Mouse (Mus musculus) hindbrain, embryonic 15.5 days (tissue): ENCODE results near the gene Prkcz. TPM values are rescaled to one million over a fixed set of nuclear protein-coding genes. Genes with fewer than 3 reads are reported as not detected.

Experiments
- ATAC-seq: fragments of 200-750 bp; cut with Nextera tagmentation; 2 replicates; pipeline ENCODE4 v1.8.0; 2017; ENCODE audit warnings: low read depth, moderate number of reproducible peaks, moderate TSS enrichment; ENCODE audit not compliant: low FRiP score
- H3K27ac ChIP-seq: fragments of 300-500 bp; sonication (generic); replicated peaks from 2 replicates; pipeline ENCODE4 v1.5.1; 2015; ENCODE audit warnings: mild to moderate bottlenecking, inconsistent platforms
- H3K27me3 ChIP-seq: fragments of 300-500 bp; sonication (generic); 2 replicates; pipeline ENCODE4 v1.6.1; 2015; ENCODE audit warnings: control low read depth, inconsistent platforms
- H3K36me3 ChIP-seq: fragments of 300-500 bp; sonication (generic); 2 replicates; pipeline ENCODE4 v1.6.1; 2015; ENCODE audit warnings: control low read depth, inconsistent platforms
- H3K4me1 ChIP-seq: fragments of 300-500 bp; sonication (generic); replicated peaks from 2 replicates; pipeline ENCODE4 v1.6.1; 2015; ENCODE audit warnings: control low read depth, inconsistent platforms
- H3K4me2 ChIP-seq: fragments of 300-500 bp; sonication (generic); 2 replicates; pipeline ENCODE4 v1.6.1; 2015; ENCODE audit warnings: moderate library complexity, mild to moderate bottlenecking, inconsistent platforms
- H3K4me3 ChIP-seq: fragments of 300-500 bp; sonication (generic); 2 replicates; pipeline ENCODE4 v1.5.1; 2015; ENCODE audit warnings: mild to moderate bottlenecking, inconsistent platforms
- H3K9ac ChIP-seq: fragments of 300-500 bp; sonication (generic); 2 replicates; pipeline ENCODE4 v1.6.1; 2015; ENCODE audit warnings: inconsistent platforms
- H3K9me3 ChIP-seq: fragments of 300-500 bp; sonication (generic); 2 replicates; pipeline ENCODE4 v1.6.1; 2016; ENCODE audit warnings: control low read depth, inconsistent platforms
- WGBS: fragments of 180-500 bp; shearing (Covaris S2); methylation state at CpG from one replicate; pipeline ENCODE4 v1.1.7; 2015; 5-methylcytosine and 5-hydroxymethylcytosine counted together
- polyA plus RNA-seq: library from polyadenylated mRNA; unstranded; fragments of >200 nt; fragmentation: Nextera tagmentation; extraction: Ambion mirVana; gene quantifications from 2 replicates; pipeline ENCODE4 v1.2.1, GENCODE M21; 2015

Prkcz gene
- polyA plus RNA-seq, 1 experiment from 2014 or later: 87.2 TPM

DNA sequence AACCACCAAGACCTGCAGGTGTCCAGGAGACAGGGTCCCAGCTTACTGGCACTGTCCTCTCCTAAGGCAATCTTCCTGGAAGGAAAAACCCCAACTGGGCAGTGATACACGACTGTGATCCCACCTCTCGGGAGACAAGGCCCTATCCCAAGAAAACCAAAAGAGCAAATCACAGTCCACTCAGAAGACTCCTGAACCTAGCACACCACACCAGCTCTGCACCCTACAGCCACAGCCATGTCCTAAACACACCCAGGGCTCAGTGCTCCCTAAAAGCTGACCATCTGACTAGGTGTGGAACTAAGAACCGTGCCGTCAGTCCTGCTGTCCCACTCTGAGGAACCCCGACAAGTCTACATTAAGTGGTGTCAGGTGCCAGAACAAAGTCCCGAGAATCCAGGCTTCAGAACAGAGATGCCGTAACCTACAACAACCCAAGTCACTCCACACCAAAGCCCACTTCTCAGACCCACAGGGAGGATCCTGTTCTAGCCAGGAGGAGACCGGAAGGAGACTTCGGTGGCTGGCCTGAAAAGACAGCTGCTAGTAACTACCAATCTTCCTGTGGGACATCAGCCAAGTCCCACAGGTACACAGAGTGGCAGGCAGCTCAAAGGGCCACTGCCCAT, 142.9 kb downstream of the Prkcz start:
- 72% methylated on average over 9 of the region's 9 CpGs for WGBS
- H3K36me3 ChIP-seq: no peaks in the 10 kb centered on the region
- peaks cover 85% of the 10 kb centered on the region for H3K4me1 ChIP-seq
- no peak for ATAC-seq
- H3K9ac ChIP-seq: no peak overlapping the region
- peak overlapping the region; percentile 94 for H3K4me2 ChIP-seq
- no peak overlapping the region for H3K27ac ChIP-seq
- H3K27me3 ChIP-seq: no peaks in the 10 kb centered on the region
- no peaks in the 10 kb centered on the region for H3K9me3 ChIP-seq
- H3K4me3 ChIP-seq: peak overlapping the region; percentile 85

DNA sequence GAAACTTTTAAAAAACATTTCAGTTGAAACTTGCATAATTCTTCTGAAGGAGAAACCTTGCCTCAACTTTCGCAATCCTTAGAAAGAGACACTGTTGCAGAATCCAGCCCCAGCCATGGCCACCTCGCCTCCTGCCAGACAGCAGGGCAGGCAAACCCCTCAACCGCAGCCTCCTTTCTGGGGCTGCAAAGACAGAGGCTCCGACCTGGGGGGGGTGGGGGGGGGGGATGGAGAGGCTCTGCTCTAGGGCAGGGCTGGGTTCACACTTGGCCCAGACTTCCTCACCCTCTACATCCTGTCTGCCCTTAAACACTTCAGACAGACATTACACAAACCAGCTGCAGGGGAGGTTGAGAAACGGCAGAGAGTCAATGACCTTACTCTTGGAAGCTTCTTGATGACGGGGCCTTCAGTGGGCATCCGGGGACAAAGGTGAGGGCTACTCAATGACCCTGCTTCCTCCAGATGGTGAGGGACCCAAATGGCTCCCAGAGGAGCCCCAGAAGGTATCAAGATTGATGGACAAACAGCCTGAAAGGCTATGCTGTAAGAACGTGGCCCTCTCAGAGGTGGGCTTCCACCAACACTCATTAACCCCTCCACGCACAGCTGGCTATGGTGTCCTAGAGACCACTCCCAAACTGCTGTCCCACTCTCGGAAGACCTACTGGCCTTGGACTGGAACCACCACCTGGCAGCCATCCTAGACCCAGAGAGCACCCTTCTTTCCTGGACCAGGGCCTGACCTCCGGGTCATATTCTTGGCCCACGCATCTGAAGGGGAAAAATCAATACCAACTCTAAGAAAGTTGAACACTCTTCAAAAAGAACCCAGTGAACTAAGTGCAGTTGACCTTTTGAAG, 143.7 kb downstream of the Prkcz start:
- 59% methylated on average over 12 of the region's 12 CpGs for WGBS
- H3K4me2 ChIP-seq: peak overlapping the region; percentile 94

DNA sequence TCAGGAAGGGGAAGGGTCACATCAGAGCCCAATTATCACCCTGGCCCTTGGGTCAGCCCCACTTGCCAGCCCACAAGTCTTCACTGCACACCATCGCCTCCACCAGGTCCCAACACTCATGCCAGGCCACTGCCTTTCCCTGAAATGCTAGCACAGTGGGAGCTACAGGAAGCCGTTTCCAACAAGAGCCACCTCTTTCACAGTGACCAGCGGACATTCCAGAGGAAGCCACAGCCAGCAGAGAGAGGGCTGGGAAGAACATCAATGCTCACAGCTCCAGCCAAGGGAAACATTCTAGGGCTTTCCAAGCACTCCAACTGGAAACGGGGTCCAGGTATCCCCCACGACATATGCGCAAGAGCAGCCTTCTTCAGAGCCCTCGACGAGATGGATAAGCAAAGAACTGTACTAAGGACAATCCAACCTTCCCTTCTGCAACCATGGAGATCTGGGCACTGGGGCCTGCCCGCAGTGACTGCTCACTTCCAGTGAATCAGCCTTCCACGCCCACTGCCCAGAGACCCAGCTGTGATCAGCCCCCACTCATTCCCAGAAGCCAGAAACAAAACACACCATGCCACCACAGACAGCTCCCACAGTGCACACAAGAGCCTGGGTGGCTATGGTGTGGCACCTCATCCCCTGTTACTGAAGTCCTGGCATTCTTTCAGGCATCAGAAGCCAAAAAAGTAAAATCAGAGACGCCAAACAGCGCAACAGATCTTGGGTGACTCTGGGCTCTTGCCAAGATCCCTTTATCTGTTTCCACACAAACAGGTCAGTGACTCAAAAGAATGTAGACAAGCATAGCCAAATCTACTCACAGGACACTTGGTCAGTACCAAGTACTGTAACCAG, 145.2 kb downstream of the Prkcz start:
- Histone ChIP-seq H3K36me3 (no peaks in the 10 kb centered on the region), H3K27me3 (no peaks in the 10 kb centered on the region), H3K4me1 (peaks cover 96% of the 10 kb centered on the region), H3K27ac (peak overlapping the region; percentile 54), H3K9me3 (no peaks in the 10 kb centered on the region), H3K4me2 (peak overlapping the region; percentile 31), H3K9ac (no peak overlapping the region; the same call in 1 of the 2 replicates), H3K4me3 (no peak overlapping the region)
- 46% methylated on average over 12 of the region's 12 CpGs for WGBS
- ATAC-seq: no peak

More for the DNA sequence above, 143.7 kb downstream of the Prkcz start:
- Histone ChIP-seq H3K27ac (no peak overlapping the region), H3K4me3 (no peak overlapping the region), H3K9me3 (no peaks in the 10 kb centered on the region), H3K27me3 (no peaks in the 10 kb centered on the region), H3K36me3 (no peaks in the 10 kb centered on the region), H3K4me1 (peaks cover 92% of the 10 kb centered on the region), H3K9ac (no peak overlapping the region)
- no peak for ATAC-seq

DNA sequence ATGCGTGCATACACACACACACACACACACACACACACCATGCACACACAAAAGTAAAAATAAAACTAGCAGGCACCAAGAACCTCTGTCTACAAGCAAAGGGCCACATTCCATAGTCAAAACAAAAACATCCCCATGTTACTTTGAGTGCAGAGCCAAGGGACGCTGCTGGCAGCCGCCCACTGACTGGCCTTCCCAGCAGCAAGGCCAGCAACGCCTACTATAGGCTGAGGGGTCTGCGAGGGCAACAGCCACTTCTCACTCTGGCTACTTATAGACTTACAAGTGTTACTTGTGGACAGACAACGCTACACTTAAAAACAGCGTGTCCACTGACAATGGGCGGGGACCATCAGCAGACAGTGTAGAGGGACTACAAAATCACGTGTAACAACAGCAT, 146.0 kb downstream of the Prkcz start:
- Histone ChIP-seq H3K36me3 (no peaks in the 10 kb centered on the region), H3K9ac (no peak overlapping the region), H3K27ac (peak overlapping the region; percentile 54; the same call in 1 of the 2 replicates), H3K4me1 (peaks cover 88% of the 10 kb centered on the region), H3K4me2 (peak overlapping the region; percentile 31; the same call in 1 of the 2 replicates), H3K27me3 (no peaks in the 10 kb centered on the region), H3K4me3 (no peak overlapping the region), H3K9me3 (no peaks in the 10 kb centered on the region)
- 50% methylated on average over 9 of the region's 9 CpGs for WGBS
- no peak for ATAC-seq

DNA sequence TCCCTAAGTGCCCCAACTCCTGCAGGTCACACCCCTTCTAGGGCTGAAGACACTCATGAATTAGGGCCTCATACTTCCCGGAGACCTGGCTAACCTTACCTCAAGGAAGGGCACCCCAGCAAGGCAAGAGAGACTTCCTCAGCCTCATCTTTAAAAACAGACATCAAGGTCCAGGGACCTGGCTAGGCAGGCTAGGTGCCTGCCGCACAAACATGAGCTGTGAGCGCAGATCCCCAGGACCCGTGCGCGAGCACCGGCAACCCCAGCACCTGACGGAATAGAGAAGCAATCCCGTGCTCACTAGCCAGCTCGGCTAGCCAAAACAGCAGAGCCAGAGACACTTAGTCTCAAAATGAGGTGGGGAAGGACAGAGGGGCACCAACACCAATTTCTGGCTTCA, 146.4 kb downstream of the Prkcz start:
- peak overlapping the region; percentile 25 for H3K4me2 ChIP-seq
- 66% methylated on average over 10 of the region's 10 CpGs for WGBS
- no peaks in the 10 kb centered on the region for H3K36me3 ChIP-seq
- no peak overlapping the region for H3K4me3 ChIP-seq
- no peak overlapping the region for H3K9ac ChIP-seq
- no peaks in the 10 kb centered on the region for H3K27me3 ChIP-seq
- no peaks in the 10 kb centered on the region for H3K9me3 ChIP-seq
- no peak for ATAC-seq
- peaks cover 85% of the 10 kb centered on the region for H3K4me1 ChIP-seq
- no peak overlapping the region for H3K27ac ChIP-seq

DNA sequence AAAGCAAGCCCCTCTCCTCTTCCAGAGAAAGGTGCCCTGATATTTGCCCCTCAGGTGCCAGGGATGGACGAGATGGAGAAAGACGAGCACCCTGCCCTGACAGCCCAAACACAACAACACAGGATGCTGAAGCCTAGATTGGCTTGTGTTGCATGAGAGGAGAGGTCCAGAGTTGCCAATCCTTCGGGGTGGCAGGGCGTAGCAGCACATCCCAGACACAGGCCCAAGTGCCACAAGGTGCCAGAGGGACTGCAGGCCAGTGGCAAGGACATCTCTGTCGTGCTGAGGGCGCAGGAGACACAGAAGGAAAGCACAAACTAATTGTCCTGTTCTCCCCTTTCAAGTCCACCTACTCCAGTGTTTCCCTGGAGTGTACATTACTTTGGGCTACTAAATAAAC, 147.0 kb downstream of the Prkcz start:
- H3K27ac ChIP-seq: peak overlapping the region; percentile 32; the same call in 1 of the 2 replicates

DNA sequence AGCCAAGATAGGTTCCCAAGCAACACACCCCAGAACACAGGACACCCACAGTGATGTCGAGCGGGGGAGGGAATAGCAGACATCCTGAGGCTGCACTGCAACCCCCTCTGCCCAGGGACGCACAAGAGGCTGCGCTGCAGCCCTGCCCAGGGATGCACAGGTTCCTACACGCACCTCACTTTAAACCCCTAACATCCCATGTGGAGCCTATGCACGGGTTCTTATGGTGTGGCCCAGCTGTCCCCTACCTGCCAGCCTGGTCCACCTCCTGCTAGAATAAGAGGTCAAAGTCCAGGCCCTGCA, 147.5 kb downstream of the Prkcz start:
- Histone ChIP-seq H3K4me3 (no peak overlapping the region), H3K4me2 (peak overlapping the region; percentile 9; the same call in 1 of the 2 replicates), H3K36me3 (no peaks in the 10 kb centered on the region), H3K4me1 (peaks cover 85% of the 10 kb centered on the region), H3K27me3 (no peaks in the 10 kb centered on the region), H3K9me3 (no peaks in the 10 kb centered on the region), H3K27ac (peak overlapping the region; percentile 32), H3K9ac (no peak overlapping the region; the same call in 1 of the 2 replicates)
- ATAC-seq: peak; percentile 12; the same call in 1 of the 2 replicates
- WGBS: 57% methylated on average over 6 of the region's 6 CpGs

More for the DNA sequence above, 147.0 kb downstream of the Prkcz start:
- Histone ChIP-seq H3K4me1 (peaks cover 85% of the 10 kb centered on the region), H3K36me3 (no peaks in the 10 kb centered on the region), H3K9ac (no peak overlapping the region; the same call in 1 of the 2 replicates), H3K9me3 (no peaks in the 10 kb centered on the region), H3K27me3 (no peaks in the 10 kb centered on the region), H3K4me3 (no peak overlapping the region), H3K4me2 (0 out of 2 replicates have a peak overlapping the region, but pooled peaks have one; percentile 25)
- no peak for ATAC-seq
- WGBS: 62% methylated on average over 6 of the region's 6 CpGs

DNA sequence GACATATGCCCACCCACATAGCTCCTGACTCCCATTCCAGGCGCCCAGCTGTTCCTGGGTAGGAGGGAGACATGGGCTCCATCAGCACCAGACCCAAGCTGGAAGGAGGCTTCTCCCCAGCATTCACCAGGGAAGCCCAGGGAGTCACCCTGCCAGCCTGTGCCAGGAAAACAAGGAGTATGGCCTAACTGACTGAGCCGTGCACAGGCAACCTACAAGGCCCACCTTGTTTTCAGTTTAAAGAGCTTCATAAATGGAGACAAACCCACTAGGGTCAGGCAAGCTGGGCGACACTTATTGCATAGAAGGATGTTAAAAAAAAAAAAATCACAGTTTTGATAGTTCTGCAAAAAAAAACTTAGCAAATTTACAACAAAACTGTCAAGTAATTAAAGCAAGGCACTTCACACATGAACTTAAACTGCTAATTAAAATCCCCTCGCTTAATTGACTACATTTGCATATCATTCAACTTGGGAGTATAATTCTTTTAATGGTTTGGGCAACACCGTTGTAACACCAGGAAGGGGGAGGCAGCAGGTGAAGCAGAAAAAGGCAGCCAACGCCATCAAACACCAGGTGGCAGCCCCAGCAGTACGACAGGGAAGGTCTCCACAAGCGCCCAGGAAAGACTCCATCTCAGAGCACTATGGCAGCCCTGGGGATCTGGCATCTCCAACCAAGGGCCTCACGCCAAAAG, 148.0 kb downstream of the Prkcz start:
- H3K4me3 ChIP-seq: no peak overlapping the region
- H3K36me3 ChIP-seq: no peaks in the 10 kb centered on the region
- peak overlapping the region; percentile 9; the same call in 1 of the 2 replicates for H3K4me2 ChIP-seq
- no peaks in the 10 kb centered on the region for H3K27me3 ChIP-seq
- ATAC-seq: peak; percentile 44; the same call in 1 of the 2 replicates
- no peak overlapping the region for H3K9ac ChIP-seq
- no peaks in the 10 kb centered on the region for H3K9me3 ChIP-seq
- H3K27ac ChIP-seq: peak overlapping the region; percentile 32
- 35% methylated on average over 9 of the region's 9 CpGs for WGBS
- peaks cover 85% of the 10 kb centered on the region for H3K4me1 ChIP-seq

Other genes with a start within 250 kb of the Prkcz start
- 11.3 and 11.9 TPM in 2 replicates for gene Ski, start 138.8 kb downstream of the Prkcz start, polyA plus RNA-seq
- 73.8 and 75.7 TPM in 2 replicates for gene Faap20, start 111.6 kb downstream of the Prkcz start, polyA plus RNA-seq
- gene Gabrd, start 36.8 kb upstream of the Prkcz start, polyA plus RNA-seq: 0.14 and 0.25 TPM in 2 replicates
- gene Cfap74, start 47.8 kb upstream of the Prkcz start, polyA plus RNA-seq: 4.3 and 5.2 TPM in 2 replicates
- gene Tmem52, start 107.8 kb upstream of the Prkcz start, polyA plus RNA-seq: 0.17 TPM in 1 of 2 replicates, not detected in the other
- gene Gnb1, start 130.0 kb upstream of the Prkcz start, polyA plus RNA-seq: 1,056 and 1,102 TPM in 2 replicates
- 80.6 and 85.9 TPM in 2 replicates for gene Nadk, start 201.0 kb upstream of the Prkcz start, polyA plus RNA-seq
- gene Slc35e2, start 240.1 kb upstream of the Prkcz start, polyA plus RNA-seq: 14.6 and 16.3 TPM in 2 replicates